Mouse (Mus musculus) CH12.LX (cell line): Measurements from ENCODE around the gene Egln2. TPM values are rescaled to one million over a fixed set of nuclear protein-coding genes. Genes with fewer than 3 reads are reported as not detected.
A peak's percentile ranks its signal among the peaks of the same experiment; 100 is the strongest.

Source experiments
- DNase-seq: peaks from one replicate; pipeline ENCODE4 v3.0.0-alpha.2; 2013; ENCODE audit errors: extremely low read depth
- H3K27ac ChIP-seq: 2 replicates; pipeline ENCODE4 v1.5.1; 2012; ENCODE audit warnings: low read depth, mild to moderate bottlenecking, control low read depth, moderate library complexity; ENCODE audit not compliant: insufficient read depth
- H3K27me3 ChIP-seq: replicated peaks from 2 replicates; pipeline ENCODE3; 2012; ENCODE audit warnings: inconsistent platforms
- H3K36me3 ChIP-seq, 2 experiments: replicated peaks in 1 of 2; 2 replicates each; pipeline versions ENCODE3 to v1.6.1; 2012; ENCODE audit warnings: inconsistent platforms in 1 of 2, low read length in 1 of 2, mild to moderate bottlenecking in 1 of 2, mixed read lengths in 1 of 2, moderate library complexity in 1 of 2; ENCODE audit not compliant: control insufficient read depth in 1 of 2, insufficient read depth in 1 of 2
- H3K4me1 ChIP-seq, 2 experiments: 2 replicates each; pipeline ENCODE4 v1.6.1; 2012; ENCODE audit warnings: inconsistent platforms in 1 of 2, moderate library complexity in 1 of 2; ENCODE audit not compliant: insufficient read depth in 2 of 2, control insufficient read depth in 1 of 2
- H3K4me2 ChIP-seq: 2 replicates; pipeline ENCODE4 v1.6.1; 2012; ENCODE audit warnings: low read depth, mild to moderate bottlenecking, control low read depth; ENCODE audit not compliant: poor library complexity, insufficient read depth, severe bottlenecking
- H3K4me3 ChIP-seq, 3 experiments: fragments of 150-350 bp in 1 of 3; sonication (generic) in 1 of 3; replicated peaks in 1 of 3; 2 replicates each; pipeline versions ENCODE3 to v1.5.1; 2011 to 2012; ENCODE audit warnings: low read depth in 2 of 3, low read length in 2 of 3, mild to moderate bottlenecking in 2 of 3, moderate library complexity in 2 of 3, control low read depth in 1 of 3, improper control_type of control experiment in 1 of 3, inconsistent platforms in 1 of 3, mixed read lengths in 1 of 3; ENCODE audit not compliant: poor library complexity in 1 of 3
- H3K79me2 ChIP-seq: replicated peaks from 2 replicates; pipeline ENCODE4 v1.6.1; 2012; ENCODE audit warnings: mild to moderate bottlenecking, moderate library complexity; ENCODE audit not compliant: control insufficient read depth, poor library complexity, insufficient read depth, severe bottlenecking; ENCODE audit errors: extremely low read depth
- H3K9ac ChIP-seq: 2 replicates; pipeline ENCODE4 v1.6.1; 2012; ENCODE audit warnings: low read depth, mild to moderate bottlenecking, control low read depth, moderate library complexity; ENCODE audit not compliant: insufficient read depth
- H3K9me3 ChIP-seq: replicated peaks from 2 replicates; pipeline ENCODE3; 2012; ENCODE audit warnings: low read length, inconsistent platforms, mixed read lengths
- BHLHE40 ChIP-seq: IDR thresholded peaks from 2 replicates; pipeline ENCODE4 v1.6.1; 2011; ENCODE audit warnings: mild to moderate bottlenecking, low read depth, low read length, improper control_type of control experiment
- E2F4 ChIP-seq: IDR thresholded peaks from 2 replicates; pipeline ENCODE4 v1.6.1; 2011; ENCODE audit warnings: low read depth, low read length, improper control_type of control experiment; ENCODE audit not compliant: insufficient replicate concordance
- EP300 ChIP-seq: IDR thresholded peaks from 2 replicates; pipeline ENCODE4 v1.6.1; 2011; ENCODE audit warnings: low read length, improper control_type of control experiment
- ETS1 ChIP-seq: conservative IDR thresholded peaks from 2 replicates; pipeline ENCODE4 v1.6.1; 2012; ENCODE audit warnings: low read depth, mild to moderate bottlenecking, inconsistent platforms, low read length, improper control_type of control experiment, moderate library complexity
- IRF4 ChIP-seq: IDR thresholded peaks from 2 replicates; pipeline ENCODE4 v1.6.1; 2014; ENCODE audit warnings: low read depth, mild to moderate bottlenecking, inconsistent platforms, low read length, improper control_type of control experiment
- JUN ChIP-seq: IDR thresholded peaks from 2 replicates; pipeline ENCODE4 v1.6.1; 2011; ENCODE audit warnings: low read depth, mild to moderate bottlenecking, low read length, improper control_type of control experiment, moderate library complexity; ENCODE audit not compliant: insufficient read depth
- KAT2A ChIP-seq: IDR thresholded peaks from 2 replicates; pipeline ENCODE4 v1.6.1; 2012; ENCODE audit warnings: low read length, improper control_type of control experiment, inconsistent platforms; ENCODE audit not compliant: insufficient replicate concordance
- MAFK ChIP-seq: IDR thresholded peaks from 2 replicates; pipeline ENCODE4 v1.6.1; 2011; ENCODE audit warnings: low read length, improper control_type of control experiment; ENCODE audit not compliant: insufficient replicate concordance
- MAZ ChIP-seq: IDR thresholded peaks from 2 replicates; pipeline ENCODE4 v1.6.1; 2012; ENCODE audit warnings: low read depth, mild to moderate bottlenecking, inconsistent platforms, low read length, improper control_type of control experiment, moderate library complexity
- MEF2A ChIP-seq: IDR thresholded peaks from 2 replicates; pipeline ENCODE4 v1.6.1; 2014; ENCODE audit warnings: low read depth, mild to moderate bottlenecking, inconsistent platforms, low read length, improper control_type of control experiment, borderline replicate concordance
- NELFE ChIP-seq: IDR thresholded peaks from 2 replicates; pipeline ENCODE4 v1.6.1; 2011; ENCODE audit warnings: low read depth, low read length, improper control_type of control experiment
- PAX5 ChIP-seq: IDR thresholded peaks from 2 replicates; pipeline ENCODE4 v1.6.1; 2012; ENCODE audit warnings: low read length, inconsistent platforms, mixed read lengths
- POLR2A ChIP-seq: IDR thresholded peaks from 2 replicates; pipeline ENCODE4 v1.6.1; 2011; ENCODE audit warnings: low read depth, mild to moderate bottlenecking, improper control_type of control experiment, low read length
- RAD21 ChIP-seq: IDR thresholded peaks from 2 replicates; pipeline ENCODE4 v1.6.1; 2011; ENCODE audit warnings: low read depth, mild to moderate bottlenecking, low read length, improper control_type of control experiment, moderate library complexity
- USF1 ChIP-seq: IDR thresholded peaks from 2 replicates; pipeline ENCODE4 v1.6.1; 2014; ENCODE audit warnings: low read depth, mild to moderate bottlenecking, inconsistent platforms, low read length, improper control_type of control experiment
- USF2 ChIP-seq: conservative IDR thresholded peaks from 2 replicates; pipeline ENCODE4 v1.6.1; 2011; ENCODE audit warnings: low read depth, low read length, improper control_type of control experiment
- ZNF384 ChIP-seq: IDR thresholded peaks from 2 replicates; pipeline ENCODE4 v1.6.1; 2012; ENCODE audit warnings: low read depth, low read length, improper control_type of control experiment, inconsistent platforms
- dilution Hi-C: fragments of 300-500 bp; cut with MboI; formaldehyde crosslinking; loops from 2 replicates; pipeline ENCODE4 v1.14.3; 2020; ENCODE audit warnings: low sequenced_read_pairs; ENCODE audit not compliant: extremely low pct_unique_long_range_greater_than_20kb, extremely low pct_ligation_motif_present
- in situ Hi-C: fragments of 300-500 bp; cut with MboI; formaldehyde crosslinking; loops from 3 replicates; pipeline ENCODE4 v1.14.3; 2019; ENCODE audit warnings: low sequenced_read_pairs, low pct_ligation_motif_present, low pct_unique_long_range_greater_than_20kb, mixed read lengths
- polyA plus RNA-seq: library from polyadenylated mRNA; unstranded; fragments of >175 nt; gene quantifications from 2 replicates; pipeline ENCODE4 v1.2.1, GENCODE M21; 2012; ENCODE audit warnings: low read depth; ENCODE audit not compliant: insufficient read length
- total RNA-seq, 2 experiments: library from RNA; depleted of rRNA; stranded (reverse); fragments of 300-350 nt in 1 of 2; fragments of >200 nt in 1 of 2; gene quantifications; 2 replicates each; pipeline ENCODE4 v1.2.3; 2012 to 2014

Egln2 gene
- total and polyA plus RNA-seq, 3 experiments, result 37.9 to 115 (median 103) TPM

DNA sequence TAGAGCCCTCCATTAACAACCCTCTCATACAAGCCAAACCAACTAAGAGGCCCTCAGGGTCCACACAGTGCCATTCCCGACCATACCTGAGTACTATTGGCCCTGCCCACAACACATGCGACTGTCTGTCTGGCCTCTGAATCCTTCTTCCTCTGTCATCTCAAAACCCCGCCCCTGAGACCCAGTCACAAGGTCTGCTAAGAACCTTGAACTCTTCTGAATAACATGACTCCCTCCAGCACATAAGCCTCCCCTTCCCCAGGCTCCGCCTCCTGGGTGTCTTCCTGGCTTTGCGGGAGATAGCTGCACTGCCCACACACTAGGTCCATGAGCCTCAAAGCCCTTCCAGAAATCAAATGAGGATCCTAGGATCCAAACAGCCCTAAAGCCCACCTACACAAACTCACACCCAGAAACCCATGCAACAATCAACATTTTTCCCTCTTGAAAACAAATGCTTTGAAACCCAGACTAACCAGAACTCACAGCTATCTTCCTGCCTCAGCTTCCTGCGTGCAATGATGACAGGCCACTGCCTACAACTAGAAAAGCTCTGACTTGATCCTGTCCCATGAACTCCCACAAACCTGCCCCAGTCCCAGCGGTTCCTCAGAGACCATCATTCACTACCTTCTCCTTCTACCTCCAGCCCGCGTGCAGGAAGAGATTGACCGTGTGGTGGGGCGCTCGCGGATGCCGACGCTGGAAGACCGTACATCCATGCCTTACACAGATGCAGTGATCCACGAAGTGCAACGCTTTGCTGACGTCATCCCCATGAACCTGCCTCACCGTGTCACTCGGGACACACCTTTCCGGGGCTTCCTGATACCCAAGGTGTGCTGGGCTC is 35.9 kb downstream of the Egln2 start:
- DNase-seq, result no peak
- Histone ChIP-seq H3K9me3 (peaks cover 7% of the 10 kb centered on the region), H3K79me2 (no peaks in the 10 kb centered on the region), H3K4me3 (no peak overlapping the region), H3K4me2 (no peak overlapping the region), H3K9ac (no peak overlapping the region), H3K27ac (no peak overlapping the region), H3K36me3 (no peaks in the 10 kb centered on the region), H3K4me1 (no peaks in the 10 kb centered on the region), H3K27me3 (peaks cover 67% of the 10 kb centered on the region)
- in situ Hi-C loops (loop anchor here (25.0 kb wide), 1 partner anchor 368 kb away; the partner anchor contains the start of gene Cyp2b19), dilution Hi-C loops (no loop called here)
- TF ChIP-seq PAX5 (no peak), POLR2A (no peak), IRF4 (no peak), JUN (no peak)

DNA sequence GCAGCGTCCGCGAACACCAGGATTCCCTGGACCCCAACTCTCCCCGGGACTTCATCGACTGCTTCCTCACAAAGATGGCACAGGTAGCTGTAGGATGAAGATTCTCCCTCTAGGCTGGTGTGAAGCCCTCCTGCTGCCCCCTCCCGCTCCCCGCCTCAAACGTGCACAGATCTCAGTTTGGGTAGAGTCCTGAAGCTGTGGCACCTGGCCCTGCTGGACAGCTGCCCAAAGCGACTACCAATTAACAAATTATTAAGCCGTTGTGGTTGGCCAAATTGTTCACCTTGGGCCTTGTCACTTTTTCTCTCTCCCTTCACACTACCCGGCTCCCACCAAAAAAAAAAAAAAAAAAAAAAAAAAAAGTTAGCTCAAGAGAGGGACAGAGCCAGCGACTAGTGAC is 36.8 kb downstream of the Egln2 start:
- no peaks in the 10 kb centered on the region for H3K4me1 ChIP-seq
- in situ Hi-C loops (loop anchor here (25.0 kb wide), 1 partner anchor 368 kb away; the partner anchor contains the start of gene Cyp2b19), dilution Hi-C loops (no loop called here)
- no peak for DNase-seq
- TF ChIP-seq ZNF384 (0 out of 2 replicates have a peak, but pooled peaks have one; percentile 7), USF1 (no peak)
- TF ChIP-seq, all 38 proteins: peak for 1
- Histone ChIP-seq H3K79me2 (no peaks in the 10 kb centered on the region), H3K9me3 (peaks cover 7% of the 10 kb centered on the region), H3K9ac (no peak overlapping the region), H3K4me3 (no peak overlapping the region), H3K27me3 (peaks cover 66% of the 10 kb centered on the region), H3K36me3 (no peaks in the 10 kb centered on the region), H3K27ac (no peak overlapping the region), H3K4me2 (no peak overlapping the region)

DNA sequence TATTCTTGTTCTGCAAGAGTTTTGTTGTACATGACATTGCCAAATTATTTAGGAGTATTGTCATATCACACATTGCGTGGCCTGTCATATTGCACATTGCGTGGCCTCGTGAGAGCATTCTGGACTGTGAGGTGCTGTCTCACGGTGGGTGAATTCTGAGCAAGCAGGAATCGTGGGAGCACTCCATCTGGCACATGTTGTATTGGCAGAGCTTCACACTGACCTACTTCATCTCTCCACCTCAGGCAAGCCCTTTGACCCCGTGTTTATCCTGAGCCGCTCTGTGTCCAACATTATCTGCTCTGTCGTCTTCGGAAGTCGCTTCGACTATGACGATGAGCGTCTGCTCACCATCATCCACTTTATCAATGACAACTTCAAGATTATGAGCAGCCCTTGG is 37.7 kb downstream of the Egln2 start:
- no peak for TF ChIP-seq MAZ
- no peak for TF ChIP-seq USF1
- TF ChIP-seq EP300, result no peak
- no peak for TF ChIP-seq ETS1
- no peak for TF ChIP-seq KAT2A
- TF ChIP-seq USF2, result no peak
- TF ChIP-seq MAFK, result no peak
- no peak for TF ChIP-seq RAD21
- TF ChIP-seq NELFE, result no peak
- TF ChIP-seq MEF2A, result no peak
- no peak for TF ChIP-seq E2F4
- TF ChIP-seq POLR2A, result no peak
- no peak for TF ChIP-seq BHLHE40
- Histone ChIP-seq H3K9me3 (peaks cover 7% of the 10 kb centered on the region), H3K4me2 (no peak overlapping the region), H3K79me2 (no peaks in the 10 kb centered on the region), H3K27ac (no peak overlapping the region), H3K4me1 (no peaks in the 10 kb centered on the region), H3K9ac (no peak overlapping the region), H3K27me3 (peaks cover 63% of the 10 kb centered on the region), H3K4me3 (no peak overlapping the region), H3K36me3 (no peaks in the 10 kb centered on the region)
- in situ Hi-C loops, result loop anchor here (25.0 kb wide), 1 partner anchor 367 kb away; the partner anchor contains the start of gene Cyp2b19
- DNase-seq, result no peak
- dilution Hi-C loops, result no loop called here
